Mouse (Mus musculus): ENCODE results near the gene Ramp3.

GRCm38 (mm10) chr11:6675402-6675801 is 17.1 kb downstream of the Ramp3 start:
- no peak for TF ChIP-seq CTCF (IDR thresholded peaks at IDR 0.05; ENCODE audit: low read depth)
- TF ChIP-seq EP300 (optimal IDR thresholded peaks at IDR 0.05), result no peak
